Mouse (Mus musculus): ENCODE measurements around the gene Mdm4. TPM values are rescaled to one million over a fixed set of nuclear protein-coding genes. Genes with fewer than 3 reads are reported as not detected.
"Not testable (repeated sequence)": the region's sequence is repeated elsewhere in the genome, so short reads cannot be mapped to it uniquely, and the experiment has no call there.

The Mdm4 gene
- polyA plus RNA-seq, 1 experiment, result 122 TPM

DNA sequence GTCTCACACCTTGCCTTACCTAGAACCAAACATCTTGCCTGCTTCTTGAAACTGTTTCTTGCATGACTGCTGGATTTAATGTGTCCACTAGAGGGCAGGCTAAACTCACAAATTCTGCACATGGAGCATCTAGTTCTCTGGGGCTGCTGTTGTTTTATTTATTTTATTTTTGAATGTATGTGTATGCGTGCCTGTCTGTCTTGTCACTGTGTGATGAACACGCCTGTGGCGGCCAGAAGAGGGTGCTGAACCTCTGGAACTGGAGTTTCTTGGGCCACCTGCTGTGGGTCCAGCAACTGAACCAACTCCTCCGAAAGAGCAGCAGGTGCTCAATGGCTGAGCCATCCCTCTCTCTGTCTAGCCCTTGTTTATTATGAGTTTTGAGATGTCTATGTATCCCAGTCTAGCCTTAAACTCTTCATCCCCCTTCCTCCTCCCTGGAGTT, 9.2 kb upstream of the Mdm4 start:
- TF ChIP-seq CTCF (IDR thresholded peaks at IDR 0.05; ENCODE audit: borderline replicate concordance, insufficient read depth, low read length), result peak; percentile 41; the same call in 1 of the 2 replicates
- TF ChIP-seq POLR2A (IDR thresholded peaks at IDR 0.05; ENCODE audit: low read depth, low read length), result no peak
- H3K4me1 ChIP-seq (ENCODE audit: control insufficient read depth, insufficient read depth, low read length), result no peaks in the 10 kb centered on the region
- H3K27ac ChIP-seq (ENCODE audit: insufficient read depth, low read length), result no peak overlapping the region
- H3K4me3 ChIP-seq (ENCODE audit: insufficient read depth, low read length), result no peak overlapping the region

DNA sequence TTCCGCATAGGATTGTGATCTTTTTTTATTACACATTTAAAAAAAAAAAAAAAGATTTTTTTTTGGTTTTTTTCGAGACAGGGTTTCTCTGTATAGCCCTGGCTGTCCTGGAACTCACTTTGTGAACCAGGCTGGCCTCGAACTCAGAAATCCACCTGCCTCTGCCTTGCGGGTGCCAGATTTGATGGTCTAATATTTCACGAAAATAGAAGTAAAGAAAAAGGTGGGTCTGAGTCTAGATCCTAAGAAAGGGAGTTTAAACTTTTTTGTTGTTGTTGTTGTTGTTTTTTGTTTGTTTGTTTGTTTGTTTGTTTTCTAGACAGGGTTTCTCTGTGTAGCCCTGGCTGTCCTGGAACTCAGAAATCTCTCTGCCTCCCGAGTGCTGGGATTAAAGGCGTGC, 4.3 kb upstream of the Mdm4 start:
- not testable (repeated sequence) for H3K4me3 ChIP-seq (ENCODE audit: insufficient read depth, low read length); H3K4me1 ChIP-seq (ENCODE audit: control insufficient read depth, insufficient read depth, low read length); H3K27ac ChIP-seq (ENCODE audit: insufficient read depth, low read length)

DNA sequence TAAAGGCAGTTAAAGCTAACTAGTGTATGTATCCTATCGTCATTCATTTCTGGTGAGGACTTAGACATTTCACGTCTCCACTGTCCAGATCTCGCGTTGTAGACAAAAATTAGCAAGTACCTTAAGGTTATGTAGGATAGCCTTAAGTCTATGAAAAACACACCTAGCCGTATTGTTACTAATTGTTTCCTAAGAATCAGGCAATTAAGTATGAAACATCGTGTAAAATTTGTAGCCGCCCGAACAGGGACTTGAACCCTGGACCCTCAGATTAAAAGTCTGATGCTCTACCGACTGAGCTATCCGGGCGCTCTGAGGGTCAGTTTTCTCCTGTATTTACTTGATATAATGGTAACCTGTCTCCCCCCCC, 3.7 kb upstream of the Mdm4 start:
- TF ChIP-seq POLR2A (IDR thresholded peaks at IDR 0.05; ENCODE audit: low read depth, low read length) (no peak), CTCF (IDR thresholded peaks at IDR 0.05; ENCODE audit: borderline replicate concordance, insufficient read depth, low read length) (no peak)
- H3K4me1 ChIP-seq (ENCODE audit: control insufficient read depth, insufficient read depth, low read length), result no peaks in the 10 kb centered on the region

DNA sequence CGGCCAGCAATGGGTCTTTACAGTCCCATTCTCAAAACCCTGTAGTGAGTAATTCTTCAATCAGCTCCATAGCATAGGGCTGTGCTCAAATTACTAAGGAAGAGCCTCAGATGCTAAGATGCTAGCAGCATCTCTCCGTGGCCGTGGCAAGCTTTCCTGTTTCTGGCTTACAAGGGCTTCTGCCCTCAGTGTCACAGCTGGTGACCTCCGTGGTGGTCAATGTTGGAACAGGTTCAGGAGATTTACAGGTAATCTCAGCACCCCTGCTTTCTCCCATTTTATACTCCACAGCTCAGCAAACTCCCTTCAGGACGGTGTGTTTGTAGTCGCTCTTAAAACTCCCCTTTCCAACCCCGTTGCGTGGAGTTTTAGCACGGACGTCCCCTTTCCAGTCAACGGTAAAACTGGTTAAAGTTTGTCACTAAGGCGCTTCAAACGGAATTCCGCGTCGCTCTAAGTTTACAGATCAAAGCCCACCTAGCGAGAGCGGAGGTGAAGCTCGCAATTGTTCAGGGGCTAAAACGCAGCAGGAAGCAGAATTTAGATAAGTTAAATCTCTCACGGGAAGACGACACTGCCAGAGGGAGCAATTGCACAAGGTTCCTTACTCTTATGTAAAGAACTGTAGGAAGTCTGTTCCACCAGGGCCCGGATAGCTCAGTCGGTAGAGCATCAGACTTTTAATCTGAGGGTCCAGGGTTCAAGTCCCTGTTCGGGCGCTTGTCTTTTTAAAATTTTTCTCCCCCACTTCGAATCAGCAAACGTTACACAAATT, 3.1 kb upstream of the Mdm4 start:
- peak overlapping the region; percentile 65 for H3K4me3 ChIP-seq (ENCODE audit: insufficient read depth, low read length)
- no peaks in the 10 kb centered on the region for H3K4me1 ChIP-seq (ENCODE audit: control insufficient read depth, insufficient read depth, low read length)
- TF ChIP-seq CTCF (IDR thresholded peaks at IDR 0.05; ENCODE audit: borderline replicate concordance, insufficient read depth, low read length) (no peak), POLR2A (IDR thresholded peaks at IDR 0.05; ENCODE audit: low read depth, low read length) (peak; percentile 23; the same call in 1 of the 2 replicates)
- H3K27ac ChIP-seq (ENCODE audit: insufficient read depth, low read length), result peak overlapping the region; percentile 78

More for the DNA sequence above, 3.7 kb upstream of the Mdm4 start:
- no peak overlapping the region for H3K27ac ChIP-seq (ENCODE audit: insufficient read depth, low read length)
- H3K4me3 ChIP-seq (ENCODE audit: insufficient read depth, low read length), result no peak overlapping the region

DNA sequence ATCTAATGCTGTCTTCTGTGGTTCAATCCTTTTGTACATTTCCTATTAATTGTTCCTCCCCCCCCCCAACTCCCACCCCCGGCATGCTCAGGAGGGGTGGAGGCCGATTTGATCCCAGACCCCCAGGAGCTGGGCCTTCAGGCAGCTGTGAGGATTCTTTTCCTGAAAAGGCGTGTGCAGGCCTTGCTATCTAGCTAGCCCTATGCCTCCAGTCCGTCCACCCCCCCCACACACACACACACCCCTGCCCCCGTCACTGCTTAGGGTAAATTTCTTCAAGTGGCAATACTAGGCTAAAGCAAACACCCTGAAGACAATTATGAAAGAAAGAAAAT, 2.6 kb upstream of the Mdm4 start:
- Histone ChIP-seq H3K27ac (ENCODE audit: insufficient read depth, low read length) (peak overlapping the region; percentile 78), H3K4me1 (ENCODE audit: control insufficient read depth, insufficient read depth, low read length) (no peaks in the 10 kb centered on the region), H3K4me3 (ENCODE audit: insufficient read depth, low read length) (peak overlapping the region; percentile 65)
- no peak for TF ChIP-seq CTCF (IDR thresholded peaks at IDR 0.05; ENCODE audit: borderline replicate concordance, insufficient read depth, low read length)
- TF ChIP-seq POLR2A (IDR thresholded peaks at IDR 0.05; ENCODE audit: low read depth, low read length), result no peak

DNA sequence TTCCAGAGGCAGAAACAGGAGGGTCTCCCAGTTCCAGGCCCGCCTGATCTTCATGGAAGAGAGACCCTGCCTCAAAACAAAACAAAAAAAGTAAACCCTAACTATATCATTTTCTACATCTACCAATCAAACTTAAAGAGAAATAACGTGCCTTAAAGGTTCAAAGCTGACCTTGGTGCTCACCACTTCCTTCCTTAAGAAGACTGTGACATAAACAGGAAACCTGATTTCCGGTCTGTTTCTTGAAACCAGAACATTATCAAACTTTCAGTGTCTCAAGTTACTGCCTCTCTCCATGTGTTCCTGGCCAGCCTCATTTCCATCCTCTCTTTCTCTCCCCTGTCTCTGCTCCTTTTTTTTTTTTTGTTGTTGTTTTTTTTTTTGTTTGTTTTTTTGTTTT, 617 bp downstream of the Mdm4 start:
- Histone ChIP-seq H3K27ac (ENCODE audit: insufficient read depth, low read length) (no peak overlapping the region), H3K4me3 (ENCODE audit: insufficient read depth, low read length) (no peak overlapping the region), H3K4me1 (ENCODE audit: control insufficient read depth, insufficient read depth, low read length) (no peaks in the 10 kb centered on the region)
- TF ChIP-seq CTCF (IDR thresholded peaks at IDR 0.05; ENCODE audit: borderline replicate concordance, insufficient read depth, low read length) (no peak), POLR2A (IDR thresholded peaks at IDR 0.05; ENCODE audit: low read depth, low read length) (no peak)

DNA sequence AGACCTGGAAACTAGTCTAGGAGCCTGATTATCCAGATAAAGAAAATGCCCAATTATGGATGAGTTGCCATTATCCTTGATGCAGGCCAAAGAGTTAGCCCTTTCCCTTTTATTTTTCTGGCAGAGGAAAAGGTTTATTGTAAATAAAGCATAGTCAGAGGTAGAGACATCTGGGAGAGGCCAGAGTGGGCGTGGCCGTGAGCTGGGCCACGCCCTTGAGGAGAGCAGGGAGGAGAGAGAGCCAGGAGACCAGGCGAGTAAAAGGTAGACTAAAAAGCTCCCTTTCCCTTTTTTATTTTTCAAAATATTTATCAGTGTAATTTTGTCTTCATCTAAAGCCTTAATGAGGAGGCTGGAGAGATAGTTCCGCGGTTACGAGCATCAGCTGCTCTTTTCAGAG, 2.4 kb downstream of the Mdm4 start:
- no peak for TF ChIP-seq POLR2A (IDR thresholded peaks at IDR 0.05; ENCODE audit: low read depth, low read length)
- TF ChIP-seq CTCF (IDR thresholded peaks at IDR 0.05; ENCODE audit: borderline replicate concordance, insufficient read depth, low read length), result no peak
- Histone ChIP-seq H3K27ac (ENCODE audit: insufficient read depth, low read length) (no peak overlapping the region), H3K4me1 (ENCODE audit: control insufficient read depth, insufficient read depth, low read length) (no peaks in the 10 kb centered on the region), H3K4me3 (ENCODE audit: insufficient read depth, low read length) (no peak overlapping the region)

DNA sequence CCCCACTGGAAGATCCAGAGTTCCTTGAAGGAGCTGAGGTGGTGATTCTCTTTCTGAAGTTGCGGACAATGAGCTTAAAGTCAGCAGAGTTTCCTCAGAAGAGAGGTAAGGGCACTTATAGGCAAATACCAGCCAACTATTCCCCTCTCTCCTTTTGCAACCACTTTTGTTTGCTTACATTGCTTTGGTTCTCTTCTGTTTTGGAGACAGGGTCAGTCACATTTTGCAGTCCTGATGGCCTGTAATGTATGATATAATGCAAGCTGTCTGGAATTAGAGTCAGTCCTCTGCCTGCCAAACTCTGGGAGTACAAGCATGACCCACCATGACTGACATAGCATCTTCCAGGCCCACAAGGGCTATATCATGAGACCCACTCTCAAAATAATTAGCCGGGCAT, 3.2 kb downstream of the Mdm4 start:
- TF ChIP-seq POLR2A (IDR thresholded peaks at IDR 0.05; ENCODE audit: low read depth, low read length), result no peak
- TF ChIP-seq CTCF (IDR thresholded peaks at IDR 0.05; ENCODE audit: borderline replicate concordance, insufficient read depth, low read length), result no peak
- H3K27ac ChIP-seq (ENCODE audit: insufficient read depth, low read length), result no peak overlapping the region
- H3K4me1 ChIP-seq (ENCODE audit: control insufficient read depth, insufficient read depth, low read length), result no peaks in the 10 kb centered on the region
- H3K4me3 ChIP-seq (ENCODE audit: insufficient read depth, low read length), result no peak overlapping the region

DNA sequence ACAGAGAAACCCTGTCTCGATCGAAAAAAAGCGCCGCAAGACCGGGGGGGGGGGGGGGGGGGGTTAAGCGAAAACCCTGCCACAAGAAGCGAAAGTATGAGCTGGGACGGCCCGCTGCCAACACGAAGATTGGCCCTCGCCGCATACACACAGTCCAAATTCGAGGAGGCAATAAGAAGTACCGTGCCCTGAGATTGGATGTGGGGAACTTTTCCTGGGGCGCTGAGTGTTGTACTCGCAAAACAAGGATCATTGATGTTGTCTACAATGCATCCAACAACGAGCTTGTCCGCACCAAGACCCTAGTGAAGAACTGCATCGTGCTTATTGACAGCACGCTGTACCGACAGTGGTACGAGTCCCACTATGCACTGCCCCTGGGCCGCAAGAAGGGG, 4.6 kb downstream of the Mdm4 start:
- peak overlapping the region; percentile 90; the same call in 1 of the 2 replicates for H3K27ac ChIP-seq (ENCODE audit: insufficient read depth, low read length)
- H3K4me1 ChIP-seq (ENCODE audit: control insufficient read depth, insufficient read depth, low read length), result not testable (repeated sequence)
- peak overlapping the region; percentile 64 for H3K4me3 ChIP-seq (ENCODE audit: insufficient read depth, low read length)

DNA sequence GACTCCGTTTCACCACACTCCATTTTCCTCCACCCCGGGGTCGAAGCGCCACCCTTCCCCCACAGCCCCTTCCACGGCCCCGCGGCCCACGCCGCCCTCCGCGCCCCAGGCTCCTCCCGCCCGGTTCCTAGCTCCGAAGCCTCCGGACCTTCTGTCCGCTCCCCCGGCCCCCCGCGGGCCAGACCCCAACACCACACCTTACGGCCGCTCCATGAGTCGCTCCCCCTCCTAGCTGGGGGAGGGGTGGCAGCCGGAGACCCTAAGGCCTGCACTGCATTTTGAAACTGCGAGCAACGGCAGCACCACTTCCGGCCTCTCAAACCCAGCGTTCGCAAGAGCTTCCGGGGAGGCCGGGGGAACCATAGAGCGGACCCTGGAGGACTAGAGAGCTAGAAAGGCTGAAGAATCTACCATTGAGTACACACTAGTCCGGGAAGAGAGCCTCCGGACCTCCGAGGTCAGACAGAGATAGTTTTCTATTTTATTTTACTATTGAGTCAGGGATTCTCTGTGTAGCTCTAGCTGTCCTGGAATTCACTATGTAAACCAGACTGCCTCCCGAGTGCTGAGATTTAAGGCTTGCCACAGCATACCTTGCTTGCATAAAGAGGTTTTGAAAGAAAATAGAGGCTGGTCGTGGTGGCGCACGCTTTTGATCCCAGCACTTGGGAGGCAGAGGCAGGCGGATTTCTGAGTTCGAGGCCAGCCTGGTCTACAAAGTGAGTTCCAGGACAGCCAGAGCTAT, 5.1 kb downstream of the Mdm4 start:
- H3K27ac ChIP-seq (ENCODE audit: insufficient read depth, low read length), result peak overlapping the region; percentile 90
- TF ChIP-seq CTCF (IDR thresholded peaks at IDR 0.05; ENCODE audit: borderline replicate concordance, insufficient read depth, low read length) (no peak), POLR2A (IDR thresholded peaks at IDR 0.05; ENCODE audit: low read depth, low read length) (peak; percentile 53)
- 0 out of 2 replicates have a peak, but pooled peaks cover 4% of the 10 kb centered on the region for H3K4me1 ChIP-seq (ENCODE audit: control insufficient read depth, insufficient read depth, low read length)

More for the DNA sequence above, 5.1 kb downstream of the Mdm4 start:
- peak overlapping the region; percentile 98 for H3K4me3 ChIP-seq (ENCODE audit: insufficient read depth, low read length)

Data from embryonic fibroblast, embryonic 13.5 days (primary cell).